Mouse (Mus musculus): ENCODE results near the gene Olfr522.
A peak's percentile ranks its signal among the peaks of the same experiment; 100 is the strongest.
"Not testable (repeated sequence)": the region's sequence is repeated elsewhere in the genome, so short reads cannot be mapped to it uniquely, and the experiment has no call there.

Olfr522 gene

DNA sequence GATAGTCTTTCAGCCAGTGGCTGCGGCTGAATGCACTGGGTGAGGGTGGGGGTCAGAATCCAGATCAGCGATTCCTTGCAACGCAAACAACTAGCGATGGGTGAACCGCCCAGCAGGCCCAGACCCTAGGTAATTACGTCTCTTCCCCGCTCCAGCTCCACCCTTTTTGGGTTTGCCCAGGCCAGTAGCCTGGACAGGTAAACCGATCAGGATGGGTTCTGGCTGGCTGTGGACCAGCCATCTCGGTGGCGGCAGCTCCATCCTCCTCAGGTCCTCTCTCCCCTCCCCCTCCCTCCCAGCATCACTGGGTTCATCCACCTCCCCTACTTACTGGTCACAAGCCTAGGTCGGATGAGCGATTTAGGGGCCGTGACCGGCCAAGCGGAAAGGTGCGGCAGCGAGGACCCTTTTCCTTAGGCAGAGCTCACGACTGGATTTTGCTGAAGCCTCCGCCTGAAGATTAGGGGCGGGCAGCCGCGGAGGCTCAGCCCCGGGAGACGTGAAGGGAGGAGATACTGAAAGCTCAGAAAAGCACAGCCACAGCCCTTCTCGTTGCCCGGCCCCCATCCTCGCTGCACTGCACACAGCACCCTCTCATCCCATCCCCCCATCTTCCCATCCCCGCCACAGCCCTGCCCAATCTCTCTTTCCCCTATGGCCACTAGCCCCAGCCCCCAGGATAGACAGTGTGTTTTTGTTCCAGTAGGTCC, 10.2 kb downstream of the Olfr522 start, which contains the start of gene Sprn:
Gene Sprn (minus strand): TSS at position 660 of the 710 bp plus-strand sequence.
- no peak for DNase-seq

DNA sequence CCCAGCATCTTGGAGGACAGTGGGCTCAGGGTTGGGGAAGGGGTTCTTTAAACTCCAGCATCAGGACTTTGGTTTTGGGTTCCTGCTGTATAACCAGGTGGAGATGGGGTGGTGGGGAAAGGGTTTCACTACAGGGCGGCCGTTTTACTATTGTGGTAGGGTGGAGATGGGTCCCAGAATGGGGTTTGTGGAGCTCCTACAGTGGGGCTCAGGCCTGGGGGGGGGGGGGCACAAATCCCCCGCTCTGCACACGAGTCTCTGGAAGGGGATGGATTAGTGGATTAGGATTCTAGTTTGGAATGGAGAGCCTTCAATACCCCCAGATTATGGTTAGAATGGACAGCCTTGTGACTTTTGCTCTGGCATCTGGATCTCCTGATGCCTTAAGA, 10.7 kb downstream of the Olfr522 start:
- no peak for DNase-seq

DNA sequence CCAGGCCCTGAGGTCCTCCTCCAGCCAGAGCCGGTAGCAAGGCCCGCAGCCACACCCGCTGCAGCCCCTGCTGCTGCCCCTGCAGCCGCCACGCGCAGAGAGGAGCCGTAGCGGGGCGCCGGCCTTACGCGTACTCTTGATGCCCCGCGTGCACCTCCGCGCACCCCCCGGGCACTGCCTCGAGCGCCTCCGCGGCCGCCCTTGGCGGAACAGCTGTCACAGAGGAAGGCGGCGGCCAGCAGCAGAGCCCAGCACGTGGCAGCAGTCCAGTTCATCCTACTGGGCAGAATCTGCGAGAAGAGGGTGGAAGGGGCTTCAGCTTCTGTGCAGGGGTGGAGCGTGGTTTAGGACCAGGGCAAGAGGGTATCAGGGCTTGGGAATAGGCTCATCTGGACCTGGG, 11.2 kb downstream of the Olfr522 start:
- DNase-seq = no peak

DNA sequence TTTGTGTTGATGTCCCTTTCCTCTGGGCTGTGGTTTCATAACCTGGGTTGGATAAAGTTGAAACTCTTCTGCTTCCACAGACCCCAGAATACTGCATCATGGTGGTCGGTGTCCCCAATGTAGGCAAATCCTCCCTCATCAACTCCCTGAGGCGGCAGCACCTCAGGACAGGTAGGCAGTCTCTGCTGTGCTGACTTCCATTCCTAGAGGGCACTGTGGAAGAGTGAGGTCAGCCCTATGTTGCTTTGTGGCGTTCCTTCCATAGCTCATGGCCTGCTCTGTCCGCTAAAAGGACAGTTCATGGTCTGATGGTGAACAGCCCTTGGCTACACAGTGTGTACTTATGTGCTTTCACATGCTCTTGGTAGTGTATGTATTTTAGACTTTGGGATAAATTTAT, 20.0 kb downstream of the Olfr522 start:
- DNase-seq = no peak

DNA sequence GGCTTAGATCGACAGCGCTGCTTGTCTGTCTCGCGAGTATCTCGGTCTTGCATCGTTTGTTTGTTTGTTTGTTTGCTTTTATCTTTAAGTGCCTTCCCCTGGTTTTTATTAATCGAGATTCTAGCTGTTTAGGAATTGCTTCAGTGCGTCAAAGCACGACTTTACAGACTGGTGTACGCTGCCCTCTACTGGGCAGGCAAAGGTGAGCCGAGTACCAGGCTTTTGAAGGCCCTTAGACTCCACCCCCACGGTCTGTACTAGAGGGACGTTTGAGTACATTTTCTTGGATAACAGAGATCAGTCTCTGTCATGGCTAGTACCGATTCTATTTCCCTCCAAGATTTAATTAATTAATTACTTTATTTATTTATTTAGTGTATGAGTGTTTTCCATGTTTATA, 23.2 kb downstream of the Olfr522 start:
- DNase-seq = peak; percentile 69 to 83

DNA sequence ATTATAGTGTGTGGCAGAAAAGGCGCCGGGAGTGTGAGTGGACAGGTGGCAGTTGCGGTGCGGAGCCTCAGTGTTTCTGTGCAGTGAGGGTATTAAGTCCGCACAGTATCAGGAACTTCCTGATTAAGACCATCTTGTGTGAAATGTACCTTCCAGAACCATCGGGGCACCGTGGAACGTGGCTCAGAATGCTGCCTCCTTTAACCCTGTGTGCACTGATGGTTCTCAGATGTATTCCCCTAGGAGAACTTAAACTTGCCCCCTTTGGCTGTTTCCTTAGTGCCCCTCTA, 26.6 kb downstream of the Olfr522 start:
- no peak for DNase-seq

DNA sequence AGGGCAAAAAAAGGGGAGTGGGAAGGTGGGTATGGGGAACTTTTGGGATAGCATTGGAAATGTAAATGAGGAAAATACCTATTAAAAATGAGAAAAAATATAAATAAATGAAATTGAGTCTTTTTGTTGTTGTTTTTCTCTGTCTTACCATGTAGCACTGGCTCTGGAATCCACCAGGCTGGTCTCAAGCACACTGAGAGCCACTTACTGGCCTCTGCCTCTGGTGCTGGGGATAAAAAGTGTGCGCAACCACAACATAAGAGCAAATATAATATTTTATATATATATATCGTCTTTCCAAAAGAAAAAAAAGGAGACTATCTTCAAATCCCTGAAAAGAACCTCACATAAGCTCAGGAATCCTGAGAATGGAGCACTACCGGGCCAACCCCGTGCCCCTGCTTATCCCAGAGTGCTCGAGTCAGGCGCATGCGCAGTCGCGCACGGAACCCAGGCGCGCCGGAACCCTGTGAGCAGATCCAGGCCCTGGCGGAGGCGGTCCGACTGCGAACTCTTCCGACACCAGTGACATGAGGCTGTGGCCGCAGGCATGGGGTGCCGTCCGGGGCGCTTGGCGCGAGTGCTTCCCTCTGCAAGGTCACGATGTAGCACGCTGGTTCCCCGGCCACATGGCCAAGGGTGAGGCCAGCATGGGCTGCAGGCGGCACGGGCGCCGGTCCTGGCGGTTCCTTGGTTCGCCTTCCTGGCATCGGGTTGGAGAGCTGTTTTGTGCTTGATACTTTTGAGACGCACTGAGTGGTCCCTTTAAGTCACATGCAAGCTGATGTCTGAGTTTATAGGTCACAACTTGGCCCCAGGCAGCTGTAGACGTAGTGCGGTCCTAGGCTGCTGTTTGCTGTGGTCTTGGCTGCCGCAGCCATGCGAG, 27.2 kb downstream of the Olfr522 start, which contains the start of gene Mtg1:
Gene Mtg1 (plus strand): TSS at position 430 of the 886 bp plus-strand sequence.
- DNase-seq = peak; percentile 94 to 95

DNA sequence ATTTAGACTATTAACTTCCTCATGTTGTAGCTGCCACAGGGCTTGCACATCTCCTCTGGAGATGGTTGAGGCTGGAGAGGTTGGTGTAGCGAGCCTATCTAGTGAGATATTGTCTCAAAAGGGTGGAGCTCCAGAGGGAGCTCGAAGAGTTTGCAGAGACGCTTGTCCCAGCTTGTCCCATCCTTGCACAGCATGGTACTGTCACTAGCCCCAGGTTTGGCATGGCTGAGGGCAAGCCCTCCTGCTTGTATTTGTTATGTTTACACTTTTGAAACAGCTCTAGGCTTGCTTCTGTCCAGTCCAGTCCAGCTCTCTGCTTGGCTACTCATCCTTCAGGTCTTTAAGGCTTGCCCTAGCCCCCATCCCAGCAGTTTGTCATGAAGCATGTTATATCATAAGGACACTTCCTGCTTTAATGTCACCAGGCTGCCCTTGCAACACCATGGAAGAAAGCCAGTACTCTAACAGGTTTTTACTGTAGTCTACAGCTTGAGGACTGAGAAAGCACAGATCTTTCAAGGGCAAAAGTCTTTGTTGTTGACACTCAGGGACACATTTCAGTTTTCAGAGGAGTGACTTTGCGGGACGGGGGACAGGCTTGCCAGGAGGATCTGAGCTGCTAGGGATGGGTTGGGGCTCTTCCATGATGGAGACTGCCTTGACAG, 29.3 kb downstream of the Olfr522 start:
- no peak for DNase-seq

DNA sequence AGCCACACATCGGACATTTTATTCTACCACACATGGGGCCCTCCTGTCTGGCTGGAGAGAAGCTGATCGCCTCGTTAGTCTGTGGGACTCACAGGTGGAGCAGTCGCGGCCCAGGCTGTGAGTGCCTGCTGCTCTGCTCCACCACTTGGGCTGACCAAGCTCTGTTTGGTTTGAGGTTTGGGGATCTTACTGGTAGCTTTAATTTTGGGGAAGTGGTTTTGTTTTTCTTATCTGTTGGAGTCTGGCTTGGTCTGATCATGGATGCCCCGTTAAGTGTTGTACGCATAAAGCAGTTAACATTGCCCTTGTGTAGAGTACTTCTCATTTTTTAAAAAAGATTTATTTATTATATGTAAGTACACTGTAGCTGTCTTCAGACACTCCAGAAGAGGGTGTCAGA, 30.5 kb downstream of the Olfr522 start:
- DNase-seq = not testable (repeated sequence)

DNA sequence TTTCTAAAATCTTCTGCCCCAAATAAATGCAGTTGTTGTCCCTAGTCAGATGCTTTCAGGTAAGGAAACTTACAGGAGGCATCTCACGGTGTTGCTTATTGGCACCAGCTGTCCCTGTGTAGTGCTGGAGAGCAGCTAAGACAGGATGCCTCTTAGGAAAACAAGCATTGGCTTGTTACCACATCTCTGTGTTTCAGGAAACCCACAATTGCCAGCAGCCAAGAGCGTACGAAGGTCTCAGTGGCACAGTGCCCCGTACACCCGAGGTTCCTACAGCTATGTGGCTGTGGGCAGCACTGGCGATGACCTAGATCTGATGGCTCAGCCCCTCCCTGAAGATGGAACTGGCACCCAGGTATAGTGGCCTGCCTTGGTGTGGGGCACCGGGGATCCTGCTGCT, 32.4 kb downstream of the Olfr522 start:
- not testable (repeated sequence) for DNase-seq

DNA sequence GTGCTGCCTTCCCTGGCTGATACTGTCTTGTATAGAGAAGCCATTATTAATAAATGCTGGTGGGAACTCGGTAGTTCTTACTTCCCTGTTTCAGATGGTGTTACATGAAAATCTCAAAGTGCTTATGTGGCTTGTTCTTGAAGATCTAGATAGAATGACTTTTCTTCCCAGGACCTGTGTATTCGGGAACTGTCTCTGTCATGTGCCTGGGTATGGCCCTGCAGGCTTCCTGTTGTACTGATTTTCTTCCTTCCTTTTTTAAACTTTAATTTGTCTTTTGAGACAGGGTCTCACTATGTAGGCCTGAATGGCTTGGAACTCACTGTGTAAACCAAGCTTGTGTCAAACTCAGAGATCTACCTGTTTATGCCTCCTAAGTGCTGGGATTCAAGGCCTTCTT, 36.7 kb downstream of the Olfr522 start:
- DNase-seq = no peak

DNA sequence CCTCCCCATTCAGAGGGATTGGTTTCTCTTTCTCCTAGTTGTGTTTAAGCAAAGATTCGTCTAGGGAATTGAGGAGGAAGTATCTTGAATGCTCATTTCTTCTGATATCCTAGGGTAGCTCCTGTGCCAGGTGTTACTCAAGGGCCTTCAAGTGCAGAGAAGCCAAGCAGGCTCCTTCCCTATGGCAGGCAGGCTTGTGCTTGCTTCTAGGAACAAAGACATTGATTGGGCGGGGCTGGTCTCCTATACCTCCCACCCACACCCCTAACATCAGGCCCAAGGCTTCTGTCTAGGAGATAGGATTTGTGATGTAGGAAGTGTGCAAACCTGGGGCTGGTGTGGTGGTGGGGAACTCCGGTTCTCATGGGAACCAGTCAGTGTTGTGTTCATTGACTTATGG, 37.6 kb downstream of the Olfr522 start:
- DNase-seq = peak in 1 of 2 experiments; percentile 13

DNA sequence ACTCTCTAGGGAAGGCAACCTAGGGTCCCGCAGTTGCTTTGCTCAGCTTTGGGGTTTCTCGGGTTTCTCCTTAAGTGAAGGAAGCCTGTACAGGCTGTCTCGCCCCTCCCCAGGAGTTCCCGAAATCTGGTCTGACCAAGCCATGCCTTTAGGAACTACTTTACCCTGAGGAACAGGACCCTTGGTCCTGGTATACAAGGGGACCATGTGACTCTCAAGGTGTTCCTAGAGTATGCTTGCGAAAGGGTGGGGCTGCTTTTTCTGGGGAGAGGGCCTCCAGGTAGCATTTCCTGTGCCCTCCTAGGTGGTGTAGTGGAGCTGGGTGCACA, 38.6 kb downstream of the Olfr522 start:
- DNase-seq = no peak

DNA sequence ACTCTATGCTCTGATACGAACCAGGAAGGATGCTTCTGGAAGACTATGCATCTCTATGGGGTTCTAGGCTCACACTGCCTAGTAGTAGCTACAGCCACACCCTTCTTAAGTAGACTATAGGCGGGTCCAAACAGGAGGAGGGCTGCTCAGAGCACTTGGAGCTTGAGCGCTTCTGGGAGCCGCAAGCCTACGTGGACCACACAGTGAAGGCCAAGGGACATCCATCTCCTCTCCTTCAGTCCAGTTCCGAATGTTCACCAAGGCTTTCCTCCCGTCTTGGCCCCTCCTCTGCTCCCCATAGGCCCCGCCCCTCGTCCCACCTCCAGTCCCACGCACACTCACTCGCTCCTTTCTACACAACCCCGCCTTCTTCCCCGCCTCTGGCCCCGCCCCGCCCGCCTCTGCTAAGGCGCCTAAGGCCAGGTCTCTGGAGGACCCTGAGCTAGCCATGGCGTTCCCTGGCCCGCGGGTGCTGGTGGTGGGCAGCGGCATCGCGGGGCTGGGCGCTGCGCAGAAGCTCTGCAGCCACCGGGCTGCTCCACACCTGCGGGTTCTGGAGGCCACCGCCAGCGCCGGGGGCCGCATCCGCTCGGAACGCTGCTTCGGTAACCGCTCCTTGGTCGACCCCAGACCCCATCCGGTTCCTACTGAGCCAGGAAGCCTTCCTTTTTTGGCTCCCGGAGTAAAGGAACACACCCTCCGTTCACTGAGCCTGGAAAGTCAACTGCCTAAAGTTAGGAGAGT, 39.1 kb downstream of the Olfr522 start:
- peak; percentile 96 to 97 for DNase-seq

DNA sequence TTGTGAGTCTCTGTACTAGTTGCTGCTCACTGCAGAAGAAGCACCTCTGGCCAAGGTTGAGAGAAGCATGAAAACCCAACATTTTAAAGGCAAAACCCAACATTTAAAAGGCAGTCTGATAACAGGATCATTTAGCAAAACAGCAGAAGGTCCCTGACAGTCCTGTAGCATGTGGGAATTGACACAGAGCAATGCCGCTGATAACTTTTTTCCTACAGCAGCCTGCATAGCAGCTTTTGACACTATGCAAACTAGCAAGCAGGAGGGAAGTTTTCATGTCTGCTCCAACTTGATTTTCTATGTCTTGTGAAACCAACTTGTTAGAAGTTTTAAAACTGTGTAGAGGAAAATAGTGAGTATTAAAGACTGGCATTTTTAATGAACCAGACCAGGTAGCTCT, 40.2 kb downstream of the Olfr522 start:
- no peak for DNase-seq

DNA sequence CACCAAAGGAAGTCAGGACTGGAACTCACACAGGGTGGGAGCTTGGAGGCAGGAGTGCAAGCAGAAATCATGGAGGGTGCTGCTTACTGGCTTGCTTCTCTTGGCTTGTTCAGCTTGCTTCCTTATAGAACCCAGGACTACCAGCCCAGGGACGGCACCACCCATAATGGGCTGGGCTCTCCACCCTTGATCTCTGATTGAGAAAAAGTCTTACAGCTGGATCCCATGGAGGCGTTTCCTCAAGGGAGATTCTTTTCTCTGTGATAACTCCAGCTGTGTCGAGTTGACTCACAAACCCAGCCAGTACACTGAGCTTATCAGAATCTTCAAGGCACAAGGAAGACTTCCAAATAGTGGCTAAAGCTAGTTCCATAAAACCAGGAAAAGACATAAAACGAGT, 41.8 kb downstream of the Olfr522 start:
- no peak for DNase-seq

DNA sequence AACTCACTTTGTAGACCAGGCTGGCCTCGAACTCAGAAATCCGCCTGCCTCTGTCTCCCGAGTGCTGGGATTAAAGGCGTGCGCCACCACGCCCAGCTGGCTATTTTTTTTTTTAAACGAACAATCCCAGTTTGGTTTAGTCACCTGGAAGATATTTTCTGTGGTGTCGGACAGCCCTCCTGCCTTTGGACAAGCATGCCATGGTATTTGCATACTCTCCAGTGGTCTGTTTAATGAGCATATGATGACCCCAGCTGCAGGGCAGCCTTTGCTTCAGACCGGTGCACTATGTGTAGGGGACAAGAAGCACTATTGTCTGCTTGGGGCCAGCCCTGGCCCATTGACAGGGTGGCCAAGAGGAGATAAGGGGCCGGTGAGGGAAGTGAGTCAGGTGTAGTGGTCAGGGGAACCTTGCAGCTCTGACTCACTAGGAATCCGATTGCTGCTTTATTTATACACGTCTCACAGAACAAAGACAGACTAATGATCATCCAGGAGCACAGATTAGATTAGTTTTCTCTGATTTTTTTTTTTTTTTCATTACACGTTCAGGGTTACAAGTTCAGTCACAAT, 43.1 kb downstream of the Olfr522 start:
- DNase-seq = no peak

DNA sequence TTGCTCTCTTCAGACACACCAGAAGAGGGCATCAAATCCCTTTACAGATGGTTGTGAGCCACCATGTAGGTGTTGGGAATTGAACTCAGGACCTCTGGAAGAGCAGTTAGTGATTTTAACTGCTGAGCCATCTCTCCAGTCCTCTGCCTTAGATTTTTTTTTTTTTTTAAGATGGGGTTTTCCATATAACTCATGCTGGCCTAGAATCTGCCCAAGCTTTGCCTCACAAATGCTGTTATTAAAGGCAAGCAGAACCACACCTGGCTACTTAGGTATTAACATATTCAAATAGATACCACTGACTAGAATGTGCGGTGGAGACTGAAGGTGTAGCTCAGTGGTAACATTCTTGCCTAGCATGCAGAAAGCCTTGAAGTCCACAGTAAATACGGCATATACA, 44.1 kb downstream of the Olfr522 start:
- DNase-seq = no peak

DNA sequence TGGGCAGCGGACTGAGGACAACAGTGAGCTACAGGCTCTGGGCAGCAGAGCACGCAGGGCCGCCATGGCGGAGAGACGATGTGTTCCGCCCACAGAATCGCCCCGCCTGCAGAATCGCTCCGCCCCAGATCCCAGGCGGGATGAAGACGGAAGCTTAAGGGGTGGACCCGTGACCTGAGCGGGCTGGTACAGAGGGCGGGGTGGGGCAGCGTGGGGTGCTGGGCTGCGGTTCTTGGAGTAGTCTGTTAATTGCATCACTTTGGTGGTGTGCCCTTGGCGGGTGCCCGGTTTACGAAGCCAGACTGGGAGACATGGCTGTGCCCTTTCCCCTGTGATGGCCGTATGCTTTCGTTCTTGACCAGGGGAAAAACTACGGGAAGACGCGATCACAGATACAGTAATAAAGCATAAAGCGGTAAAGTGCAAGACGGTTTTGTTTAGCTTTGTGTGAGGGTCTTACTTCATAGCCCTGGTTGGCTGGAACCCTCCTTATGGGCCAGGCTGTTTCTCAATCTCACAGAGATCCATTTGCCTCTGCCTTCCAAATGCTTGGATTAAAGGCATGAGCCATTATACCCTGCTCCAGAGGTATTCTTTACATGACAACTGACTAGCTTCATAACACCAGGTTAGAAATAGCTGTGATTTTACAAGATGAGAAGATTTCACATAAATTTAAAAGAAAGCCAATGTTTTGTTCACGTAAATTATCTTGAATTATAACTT, 48.1 kb downstream of the Olfr522 start, which contains the start of gene Echs1:
Gene Echs1 (minus strand): TSS at position 148 of the 726 bp plus-strand sequence.
- DNase-seq = peak; percentile 96 to 97

DNA sequence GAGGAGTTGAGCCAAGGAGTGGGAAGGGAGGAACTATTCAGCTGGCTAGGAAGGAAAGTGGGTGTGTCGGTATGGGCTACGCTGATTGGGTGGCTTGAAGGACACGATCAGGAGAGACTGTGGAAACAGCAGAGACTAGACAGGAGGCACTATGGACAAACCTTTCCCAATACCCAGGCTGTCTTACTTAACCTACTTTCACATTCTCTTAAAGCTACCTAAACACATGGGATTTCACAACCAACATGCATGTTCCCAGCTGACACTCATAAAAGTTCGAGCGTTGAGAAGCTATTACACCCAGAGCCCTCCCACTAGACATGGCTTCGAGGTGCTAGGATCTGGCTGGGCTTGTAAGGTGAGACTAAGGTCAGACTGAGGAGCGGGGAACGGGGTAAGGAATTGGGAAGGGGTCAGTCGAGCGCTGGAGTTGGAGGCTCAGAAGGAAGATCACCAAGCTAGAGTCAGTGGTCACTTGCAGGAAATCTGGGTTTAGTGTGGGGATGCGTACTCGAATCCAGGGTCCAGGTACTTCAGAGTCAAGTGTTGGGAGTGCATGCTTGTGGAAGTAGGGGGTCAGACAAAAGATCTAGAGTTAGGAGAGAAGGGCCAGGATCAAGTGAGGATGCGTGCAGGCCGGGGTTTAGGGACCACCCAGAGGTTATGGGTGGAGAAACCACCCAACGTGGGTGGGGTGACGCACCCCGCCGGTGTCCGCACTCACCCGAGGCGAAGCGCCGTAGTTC, 48.8 kb downstream of the Olfr522 start, which contains the start of gene Paox:
Gene Paox (plus strand): TSS at position 217 of the 746 bp plus-strand sequence.
- DNase-seq = peak; percentile 83 to 86

DNA sequence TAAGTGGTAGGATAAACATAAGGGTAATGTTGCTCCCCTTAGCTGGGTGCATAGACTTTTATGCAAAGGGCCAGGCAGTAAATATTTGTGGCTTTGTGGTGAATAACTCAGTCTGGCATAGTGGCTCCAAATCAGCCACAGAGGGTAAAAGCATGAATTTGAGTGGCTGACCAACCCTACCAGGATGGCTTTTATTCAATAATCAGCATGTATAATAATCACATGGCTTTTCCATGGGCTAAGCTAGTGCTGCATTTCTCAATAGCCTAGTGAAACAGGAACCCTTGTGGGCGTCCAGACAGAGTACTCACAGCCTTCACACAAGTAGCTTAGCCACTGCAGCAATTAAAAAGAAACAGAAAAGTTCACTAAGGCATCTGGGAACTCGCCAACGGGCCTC, 52.6 kb downstream of the Olfr522 start:
- DNase-seq = peak; percentile 41 to 61

Data from lung, adult 18-20 months (tissue).